In genomic region chr3:93014378-93014801, GRCm38 (mm10) we compare ENCODE assay signal across 8 mouse cellular contexts. TPM values are rescaled to one million over a fixed set of nuclear protein-coding genes. Genes with fewer than 3 reads are reported as not detected.
DNase-seq lines count a peak whose midpoint lies in the region; ATAC-seq and TF ChIP-seq lines count a peak whose summit lies in the region.

No protein-coding gene starts in this region.

- H3K4me1 ChIP-seq in embryonic facial prominence, embryonic 10.5 days = peaks cover 11% of the 10 kb centered on the region
- H3K4me1 ChIP-seq in heart, postnatal 0 days (ENCODE audit: control insufficient read depth, insufficient read depth) = no peaks in the 10 kb centered on the region

- WGBS in embryonic facial prominence, embryonic 10.5 days = under 1% methylated on average over 24 of the region's 24 CpGs
- WGBS in heart, postnatal 0 days = 0% methylated on average over 24 of the region's 24 CpGs

- H3K27me3 ChIP-seq in embryonic facial prominence, embryonic 10.5 days (replicated peaks; ENCODE audit: low read depth, poor library complexity, severe bottlenecking) = peaks cover 19% of the 10 kb centered on the region
- 0 out of 2 replicates have a peak, but pooled peaks cover 6% of the 10 kb centered on the region for H3K27me3 ChIP-seq in heart, postnatal 0 days (ENCODE audit: control insufficient read depth, insufficient read depth, low read length)

- H3K9ac ChIP-seq in heart, postnatal 0 days (replicated peaks; ENCODE audit: low read depth, low read length) = peak overlapping the region; percentile 9; the same call in 1 of the 2 replicates

- peak overlapping the region; percentile 81 for H3K27ac ChIP-seq in embryonic facial prominence, embryonic 10.5 days (replicated peaks)
- H3K27ac ChIP-seq in heart, postnatal 0 days (ENCODE audit: low read depth) = no peak overlapping the region

- DNase-seq in layer of hippocampus, adult 11-12 months (ENCODE audit: low spot score) = peak; percentile 19
- DNase-seq in layer of hippocampus, adult 9-10 months (ENCODE audit: low spot score) = no peak
- peak; percentile 87 for DNase-seq in embryonic facial prominence, embryonic 10.5 days (ENCODE audit: low spot score)
- DNase-seq in heart, postnatal 0 days (ENCODE audit: low spot score) = peak; percentile 14
- DNase-seq in layer of hippocampus, adult 18-20 months (ENCODE audit: low spot score in 2 of 2) = peak; percentile 16 to 35
- peak; percentile 4 for DNase-seq in lung, postnatal 14 days
- peak; percentile 43 for DNase-seq in right cerebral cortex, postnatal 14 days
- DNase-seq in adipocyte (ENCODE audit: low spot score) = no peak

- H3K9me3 ChIP-seq in embryonic facial prominence, embryonic 10.5 days = no peaks in the 10 kb centered on the region
- no peaks in the 10 kb centered on the region for H3K9me3 ChIP-seq in heart, postnatal 0 days (replicated peaks; ENCODE audit: control insufficient read depth, low read length)

- H3K36me3 ChIP-seq in embryonic facial prominence, embryonic 10.5 days (replicated peaks) = no peaks in the 10 kb centered on the region
- no peaks in the 10 kb centered on the region for H3K36me3 ChIP-seq in heart, postnatal 0 days (replicated peaks; ENCODE audit: control insufficient read depth, insufficient read depth, low read length)

- peak overlapping the region; percentile 93 for H3K4me2 ChIP-seq in heart, postnatal 0 days (ENCODE audit: low read depth, low read length)

- H3K4me3 ChIP-seq in embryonic facial prominence, embryonic 10.5 days = peak overlapping the region; percentile 62
- peak overlapping the region; percentile 58 for H3K4me3 ChIP-seq in heart, postnatal 0 days (ENCODE audit: low read depth, low read length)

- no peak for TF ChIP-seq CTCF in heart, postnatal 0 days (IDR thresholded peaks at IDR 0.05; ENCODE audit: low read depth)

- no peak for TF ChIP-seq EP300 in heart, postnatal 0 days (IDR thresholded peaks at IDR 0.05; ENCODE audit: low read depth)

- 0 out of 2 replicates have a peak, but pooled peaks have one; percentile 39 for ATAC-seq in heart, postnatal 0 days (ENCODE audit: insufficient read depth, low read depth)

RNA-seq across cellular contexts. Expression of gene Crct1, which starts 1.1 kb away (rescaled TPM):
- 0.36 TPM in 1 of 2 replicates, not detected in the other for polyA plus RNA-seq in embryonic facial prominence, embryonic 10.5 days (2016; fragmentation: Nextera tagmentation; extraction: Ambion mirVana)
- not detected in 2 replicates for total RNA-seq in heart, postnatal 0 days (2014; rRNA removed; ENCODE audit: low replicate concordance)
- not detected in 2 replicates for polyA plus RNA-seq in heart, postnatal 0 days (2015; fragmentation: Nextera tagmentation; extraction: Ambion mirVana)
- total RNA-seq in layer of hippocampus, adult 18-20 months (2021) = not detected

RNA-seq across cellular contexts. Expression of gene Lce1m, which starts 4.5 kb away (rescaled TPM):
- not detected in 2 replicates for polyA plus RNA-seq in embryonic facial prominence, embryonic 10.5 days (2016; fragmentation: Nextera tagmentation; extraction: Ambion mirVana)
- not detected in 2 replicates for total RNA-seq in heart, postnatal 0 days (2014; rRNA removed; ENCODE audit: low replicate concordance)
- polyA plus RNA-seq in heart, postnatal 0 days (2015; fragmentation: Nextera tagmentation; extraction: Ambion mirVana) = not detected in 2 replicates
- total RNA-seq in layer of hippocampus, adult 18-20 months (2021) = not detected

RNA-seq across cellular contexts. Expression of gene Lce3f, which starts 22.4 kb away (rescaled TPM):
- not detected in 2 replicates for polyA plus RNA-seq in embryonic facial prominence, embryonic 10.5 days (2016; fragmentation: Nextera tagmentation; extraction: Ambion mirVana)
- not detected in 2 replicates for total RNA-seq in heart, postnatal 0 days (2014; rRNA removed; ENCODE audit: low replicate concordance)
- polyA plus RNA-seq in heart, postnatal 0 days (2015; fragmentation: Nextera tagmentation; extraction: Ambion mirVana) = not detected in 2 replicates
- total RNA-seq in layer of hippocampus, adult 18-20 months (2021) = not detected

RNA-seq across cellular contexts. Expression of gene Lce3e, which starts 47.5 kb away (rescaled TPM):
- polyA plus RNA-seq in embryonic facial prominence, embryonic 10.5 days (2016; fragmentation: Nextera tagmentation; extraction: Ambion mirVana) = not detected in 2 replicates
- total RNA-seq in heart, postnatal 0 days (2014; rRNA removed; ENCODE audit: low replicate concordance) = not detected in 2 replicates
- not detected in 2 replicates for polyA plus RNA-seq in heart, postnatal 0 days (2015; fragmentation: Nextera tagmentation; extraction: Ambion mirVana)
- not detected for total RNA-seq in layer of hippocampus, adult 18-20 months (2021)

RNA-seq across cellular contexts. Expression of gene Gm4858, which starts 54.2 kb away (rescaled TPM):
- polyA plus RNA-seq in embryonic facial prominence, embryonic 10.5 days (2016; fragmentation: Nextera tagmentation; extraction: Ambion mirVana) = not detected in 2 replicates
- not detected in 2 replicates for total RNA-seq in heart, postnatal 0 days (2014; rRNA removed; ENCODE audit: low replicate concordance)
- polyA plus RNA-seq in heart, postnatal 0 days (2015; fragmentation: Nextera tagmentation; extraction: Ambion mirVana) = not detected in 2 replicates
- not detected for total RNA-seq in layer of hippocampus, adult 18-20 months (2021)

Comparison
In these comparisons a context has a peak if more than half of its experiments do, and no peak if none do; other contexts are left out.
1. DNase-seq: peak in layer of hippocampus, adult 11-12 months (single experiment), embryonic facial prominence, embryonic 10.5 days (single experiment), heart, postnatal 0 days (single experiment), layer of hippocampus, adult 18-20 months (2 of 2), lung, postnatal 14 days (single experiment) and right cerebral cortex, postnatal 14 days (single experiment); none in layer of hippocampus, adult 9-10 months (single experiment) and adipocyte (single experiment).